Mouse (Mus musculus): ENCODE results near the gene Lmod3. TPM values are rescaled to one million over a fixed set of nuclear protein-coding genes. Genes with fewer than 3 reads are reported as not detected.

Gene Lmod3
- total and polyA plus RNA-seq, 2 experiments from 2014 or later: 0.21 TPM; not detected in 1

- no peak overlapping the region for H3K27ac ChIP-seq
- no peak overlapping the region for H3K4me2 ChIP-seq (ENCODE audit: low read depth, low read length)
- H3K9me3 ChIP-seq (ENCODE audit: low read length): no peaks in the 10 kb centered on the region
Observed at GRCm38 (mm10) chr6:97276890-97277497, 24.4 kb upstream of the Lmod3 start.

GRCm38 (mm10) chr6:97276366-97276765 lies 23.8 kb upstream of the Lmod3 start:
- no peak overlapping the region for H3K4me3 ChIP-seq (ENCODE audit: low read length)
- no peaks in the 10 kb centered on the region for H3K9me3 ChIP-seq (ENCODE audit: low read length)
- ATAC-seq: 0 out of 2 replicates have a peak, but pooled peaks have one; percentile 22
- H3K4me1 ChIP-seq (ENCODE audit: insufficient read depth, low read length): peaks cover 9% of the 10 kb centered on the region; the same call in 1 of the 2 replicates
- no peak overlapping the region for H3K9ac ChIP-seq (replicated peaks; ENCODE audit: low read length)
- peak; percentile 43 for DNase-seq (ENCODE audit: low spot score)
- H3K4me2 ChIP-seq (ENCODE audit: low read depth, low read length): peak overlapping the region; percentile 36; the same call in 1 of the 2 replicates
- no peaks in the 10 kb centered on the region for H3K36me3 ChIP-seq (ENCODE audit: insufficient read depth, low read length)
- TF ChIP-seq CTCF (IDR thresholded peaks at IDR 0.05; ENCODE audit: low read depth): no peak
- WGBS: 10% methylated on average over 4 of the region's 4 CpGs
- no peaks in the 10 kb centered on the region for H3K27me3 ChIP-seq (ENCODE audit: insufficient read depth, low read length)
- H3K27ac ChIP-seq: no peak overlapping the region

More at GRCm38 (mm10) chr6:97276890-97277497, 24.4 kb upstream of the Lmod3 start:
- no peaks in the 10 kb centered on the region for H3K36me3 ChIP-seq (ENCODE audit: insufficient read depth, low read length)
- no peaks in the 10 kb centered on the region for H3K27me3 ChIP-seq (ENCODE audit: insufficient read depth, low read length)
- H3K4me3 ChIP-seq (ENCODE audit: low read length): no peak overlapping the region
- WGBS: 62% methylated on average over 5 of the region's 5 CpGs
- DNase-seq (ENCODE audit: low spot score) (no peak), ATAC-seq (no peak)
- H3K9ac ChIP-seq (replicated peaks; ENCODE audit: low read length): no peak overlapping the region
- H3K4me1 ChIP-seq (ENCODE audit: insufficient read depth, low read length): peaks cover 9% of the 10 kb centered on the region; the same call in 1 of the 2 replicates
- no peak for TF ChIP-seq CTCF (IDR thresholded peaks at IDR 0.05; ENCODE audit: low read depth)

- peaks cover 9% of the 10 kb centered on the region; the same call in 1 of the 2 replicates for H3K4me1 ChIP-seq (ENCODE audit: insufficient read depth, low read length)
- H3K9ac ChIP-seq (replicated peaks; ENCODE audit: low read length): no peak overlapping the region
- no peaks in the 10 kb centered on the region for H3K36me3 ChIP-seq (ENCODE audit: insufficient read depth, low read length)
- no peak overlapping the region for H3K4me3 ChIP-seq (ENCODE audit: low read length)
- TF ChIP-seq CTCF (IDR thresholded peaks at IDR 0.05; ENCODE audit: low read depth): no peak
- DNase-seq (ENCODE audit: low spot score) (no peak), ATAC-seq (no peak)
- H3K4me2 ChIP-seq (ENCODE audit: low read depth, low read length): peak overlapping the region; percentile 36; the same call in 1 of the 2 replicates
- no peaks in the 10 kb centered on the region for H3K27me3 ChIP-seq (ENCODE audit: insufficient read depth, low read length)
- no peak overlapping the region for H3K27ac ChIP-seq
- WGBS: 46% methylated on average over 4 of the region's 4 CpGs
- no peaks in the 10 kb centered on the region for H3K9me3 ChIP-seq (ENCODE audit: low read length)
Observed at GRCm38 (mm10) chr6:97275760-97276159, 23.2 kb upstream of the Lmod3 start.

GRCm38 (mm10) chr6:97273777-97274176 lies 21.2 kb upstream of the Lmod3 start:
- Histone ChIP-seq H3K4me2 (ENCODE audit: low read depth, low read length) (no peak overlapping the region), H3K27me3 (ENCODE audit: insufficient read depth, low read length) (no peaks in the 10 kb centered on the region), H3K9me3 (ENCODE audit: low read length) (no peaks in the 10 kb centered on the region), H3K4me3 (ENCODE audit: low read length) (no peak overlapping the region), H3K36me3 (ENCODE audit: insufficient read depth, low read length) (no peaks in the 10 kb centered on the region), H3K27ac (no peak overlapping the region), H3K9ac (replicated peaks; ENCODE audit: low read length) (no peak overlapping the region), H3K4me1 (ENCODE audit: insufficient read depth, low read length) (peaks cover 9% of the 10 kb centered on the region; the same call in 1 of the 2 replicates)
- ATAC-seq (no peak), DNase-seq (ENCODE audit: low spot score) (no peak)
- 83% methylated on average over 3 of the region's 3 CpGs for WGBS
- no peak for TF ChIP-seq CTCF (IDR thresholded peaks at IDR 0.05; ENCODE audit: low read depth)

- WGBS: 83% methylated on average over 16 of the region's 16 CpGs
- DNase-seq (ENCODE audit: low spot score): no peak
- Histone ChIP-seq H3K36me3 (ENCODE audit: insufficient read depth, low read length) (no peaks in the 10 kb centered on the region), H3K9ac (replicated peaks; ENCODE audit: low read length) (no peak overlapping the region), H3K4me1 (ENCODE audit: insufficient read depth, low read length) (peaks cover 5% of the 10 kb centered on the region; the same call in 1 of the 2 replicates), H3K27ac (no peak overlapping the region), H3K4me3 (ENCODE audit: low read length) (no peak overlapping the region), H3K9me3 (ENCODE audit: low read length) (no peaks in the 10 kb centered on the region), H3K4me2 (ENCODE audit: low read depth, low read length) (no peak overlapping the region), H3K27me3 (ENCODE audit: insufficient read depth, low read length) (no peaks in the 10 kb centered on the region)
- ATAC-seq: no peak
- no peak for TF ChIP-seq CTCF (IDR thresholded peaks at IDR 0.05; ENCODE audit: low read depth)
Observed at GRCm38 (mm10) chr6:97273058-97273710, 20.6 kb upstream of the Lmod3 start.

GRCm38 (mm10) chr6:97272349-97272748 lies 19.8 kb upstream of the Lmod3 start:
- no peak overlapping the region for H3K4me2 ChIP-seq (ENCODE audit: low read depth, low read length)
- ATAC-seq (no peak), DNase-seq (ENCODE audit: low spot score) (no peak)
- peaks cover 3% of the 10 kb centered on the region; the same call in 1 of the 2 replicates for H3K4me1 ChIP-seq (ENCODE audit: insufficient read depth, low read length)
- H3K9me3 ChIP-seq (ENCODE audit: low read length): no peaks in the 10 kb centered on the region
- TF ChIP-seq CTCF (IDR thresholded peaks at IDR 0.05; ENCODE audit: low read depth): no peak
- H3K27me3 ChIP-seq (ENCODE audit: insufficient read depth, low read length): no peaks in the 10 kb centered on the region
- H3K27ac ChIP-seq: no peak overlapping the region
- H3K4me3 ChIP-seq (ENCODE audit: low read length): no peak overlapping the region
- WGBS: 61% methylated on average over 2 of the region's 2 CpGs
- no peak overlapping the region for H3K9ac ChIP-seq (replicated peaks; ENCODE audit: low read length)
- no peaks in the 10 kb centered on the region for H3K36me3 ChIP-seq (ENCODE audit: insufficient read depth, low read length)

- H3K27me3 ChIP-seq (ENCODE audit: insufficient read depth, low read length): no peaks in the 10 kb centered on the region
- no peak for TF ChIP-seq CTCF (IDR thresholded peaks at IDR 0.05; ENCODE audit: low read depth)
- ATAC-seq (no peak), DNase-seq (ENCODE audit: low spot score) (no peak)
- 68% methylated on average over 11 of the region's 11 CpGs for WGBS
- no peak overlapping the region for H3K9ac ChIP-seq (replicated peaks; ENCODE audit: low read length)
- H3K36me3 ChIP-seq (ENCODE audit: insufficient read depth, low read length): no peaks in the 10 kb centered on the region
- no peaks in the 10 kb centered on the region for H3K4me1 ChIP-seq (ENCODE audit: insufficient read depth, low read length)
- no peak overlapping the region for H3K4me3 ChIP-seq (ENCODE audit: low read length)
- no peak overlapping the region for H3K27ac ChIP-seq
- no peak overlapping the region for H3K4me2 ChIP-seq (ENCODE audit: low read depth, low read length)
- H3K9me3 ChIP-seq (ENCODE audit: low read length): no peaks in the 10 kb centered on the region
Observed at GRCm38 (mm10) chr6:97269596-97269995, 17.0 kb upstream of the Lmod3 start.

All from hindbrain, postnatal 0 days (tissue).